Mouse (Mus musculus) adrenal gland, postnatal 10 days (tissue): ENCODE results near the gene Trip11. TPM values are rescaled to one million over a fixed set of nuclear protein-coding genes. Genes with fewer than 3 reads are reported as not detected.
A peak's percentile ranks its signal among the peaks of the same experiment; 100 is the strongest.

ENCODE experiments used
- DNase-seq: peaks from one replicate; pipeline ENCODE4 v3.0.0; 2021; ENCODE audit warnings: mixed read lengths
- total RNA-seq, 2 experiments: library from RNA; stranded (reverse); gene quantifications; 2 replicates each; pipeline ENCODE4 v1.2.3; 2021

Trip11 gene
- total RNA-seq, 2 experiments from 2014 or later, result 28.2 to 31.3 TPM

GRCm38 (mm10) chr12:101897113-101897512, 16.0 kb downstream of the Trip11 start:
- DNase-seq, result no peak

GRCm38 (mm10) chr12:101893296-101893695, 19.8 kb downstream of the Trip11 start:
- DNase-seq, result no peak

- no peak for DNase-seq
Observed at GRCm38 (mm10) chr12:101892832-101893231, 20.2 kb downstream of the Trip11 start.

- no peak for DNase-seq
Observed at GRCm38 (mm10) chr12:101891066-101891465, 22.0 kb downstream of the Trip11 start.

GRCm38 (mm10) chr12:101889351-101889750, 23.7 kb downstream of the Trip11 start:
- DNase-seq, result no peak

GRCm38 (mm10) chr12:101888312-101888711, 24.8 kb downstream of the Trip11 start:
- no peak for DNase-seq

- DNase-seq, result no peak
Observed at GRCm38 (mm10) chr12:101884926-101885325, 28.1 kb downstream of the Trip11 start.

- DNase-seq, result no peak
Observed at GRCm38 (mm10) chr12:101876374-101876773, 36.7 kb downstream of the Trip11 start.

GRCm38 (mm10) chr12:101875107-101875506, 38.0 kb downstream of the Trip11 start:
- DNase-seq, result no peak

- no peak for DNase-seq
Observed at GRCm38 (mm10) chr12:101862286-101862964, 50.6 kb downstream of the Trip11 start.

GRCm38 (mm10) chr12:101860256-101860655, 52.8 kb downstream of the Trip11 start:
- no peak for DNase-seq

- no peak for DNase-seq
Observed at GRCm38 (mm10) chr12:101858011-101858410, 55.1 kb downstream of the Trip11 start.

- DNase-seq, result no peak
Observed at GRCm38 (mm10) chr12:101854336-101854735, 58.7 kb downstream of the Trip11 start.

GRCm38 (mm10) chr12:101851846-101852564, 61.1 kb downstream of the Trip11 start:
- peak; percentile 15 for DNase-seq

GRCm38 (mm10) chr12:101851314-101851713, 61.8 kb downstream of the Trip11 start:
- DNase-seq, result no peak

- DNase-seq, result no peak
Observed at GRCm38 (mm10) chr12:101836546-101837274, 76.4 kb downstream of the Trip11 start.

GRCm38 (mm10) chr12:101834715-101835114, 78.4 kb downstream of the Trip11 start:
- DNase-seq, result no peak

GRCm38 (mm10) chr12:101833776-101834175, 79.3 kb downstream of the Trip11 start:
- DNase-seq, result no peak

GRCm38 (mm10) chr12:101833115-101833506, 80.0 kb downstream of the Trip11 start:
- DNase-seq, result no peak

- DNase-seq, result no peak
Observed at GRCm38 (mm10) chr12:101832179-101833114, 80.6 kb downstream of the Trip11 start.

- no peak for DNase-seq
Observed at GRCm38 (mm10) chr12:101831221-101831620, 81.8 kb downstream of the Trip11 start.

- DNase-seq, result no peak
Observed at GRCm38 (mm10) chr12:101823161-101823560, 89.9 kb downstream of the Trip11 start.
